Mouse (Mus musculus) adrenal gland, postnatal 10 days (tissue): Measurements from ENCODE around the gene Gm2115. TPM values are rescaled to one million over a fixed set of nuclear protein-coding genes. Genes with fewer than 3 reads are reported as not detected.

Experiments used
- DNase-seq: peaks from one replicate; pipeline ENCODE4 v3.0.0; 2021; ENCODE audit warnings: mixed read lengths
- long read RNA-seq, 2 experiments: library from polyadenylated mRNA; stranded (forward); transcript quantifications; one replicate each; pipeline ENCODE4 v2.0.0; 2021
- total RNA-seq, 2 experiments: library from RNA; stranded (reverse); gene quantifications; 2 replicates each; pipeline ENCODE4 v1.2.3; 2021

Gm2115 gene
- 10 to 100 TPM; 10.1 to 10.2 TPM for total RNA-seq
- long read RNA-seq, experiment 1, partial matches to known transcripts: 0 of 3 reads
- long read RNA-seq, experiment 1, other reads (novel, unspliced or antisense): 3 of 3 reads
- long read RNA-seq, experiment 2, full-length matches to known transcripts: 1 of 4 reads
- long read RNA-seq, experiment 2, partial matches to known transcripts: 0 of 4 reads
- long read RNA-seq, experiment 2, other reads (novel, unspliced or antisense): 3 of 4 reads

DNA sequence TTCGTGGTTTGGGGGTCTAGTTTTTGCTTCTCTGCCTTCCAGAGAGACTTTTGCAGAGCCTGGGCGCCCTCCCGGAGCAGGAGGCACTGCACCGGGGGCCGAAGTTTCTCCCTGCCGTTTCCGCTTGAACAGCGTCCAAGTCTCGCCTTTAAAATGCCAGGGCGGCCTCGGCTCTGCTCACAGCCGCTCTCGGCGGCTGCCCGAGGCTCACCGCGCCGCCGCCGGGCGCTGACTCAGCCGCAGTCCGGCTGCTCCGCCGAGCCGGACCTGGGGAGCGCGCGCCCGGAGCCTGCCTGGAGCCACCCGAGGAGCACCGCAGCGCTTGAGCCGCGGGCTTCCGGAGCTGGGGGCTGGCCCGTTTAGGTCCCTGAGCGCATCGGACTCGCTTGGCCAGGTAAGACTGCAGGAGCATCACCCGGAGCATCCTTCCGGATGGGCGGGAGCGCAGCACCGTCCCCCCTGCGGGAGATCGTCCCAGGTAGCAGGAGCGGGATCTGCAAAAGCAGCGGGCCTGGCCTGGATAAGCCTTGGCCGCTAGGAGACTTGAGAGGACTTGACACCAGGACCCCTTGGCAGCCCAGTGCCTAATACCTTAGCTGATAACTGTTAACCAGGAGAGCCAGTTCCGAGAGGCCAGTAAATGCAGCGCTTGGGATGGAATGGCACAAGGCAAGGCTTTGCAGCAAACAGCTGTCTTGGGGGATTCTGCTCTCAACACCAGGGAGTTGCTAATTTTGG, at the start of gene Gm2115:
Gm2115 (plus strand) TSS at position 159 of the 738 bp plus-strand sequence.
- peak; percentile 85 for DNase-seq

DNA sequence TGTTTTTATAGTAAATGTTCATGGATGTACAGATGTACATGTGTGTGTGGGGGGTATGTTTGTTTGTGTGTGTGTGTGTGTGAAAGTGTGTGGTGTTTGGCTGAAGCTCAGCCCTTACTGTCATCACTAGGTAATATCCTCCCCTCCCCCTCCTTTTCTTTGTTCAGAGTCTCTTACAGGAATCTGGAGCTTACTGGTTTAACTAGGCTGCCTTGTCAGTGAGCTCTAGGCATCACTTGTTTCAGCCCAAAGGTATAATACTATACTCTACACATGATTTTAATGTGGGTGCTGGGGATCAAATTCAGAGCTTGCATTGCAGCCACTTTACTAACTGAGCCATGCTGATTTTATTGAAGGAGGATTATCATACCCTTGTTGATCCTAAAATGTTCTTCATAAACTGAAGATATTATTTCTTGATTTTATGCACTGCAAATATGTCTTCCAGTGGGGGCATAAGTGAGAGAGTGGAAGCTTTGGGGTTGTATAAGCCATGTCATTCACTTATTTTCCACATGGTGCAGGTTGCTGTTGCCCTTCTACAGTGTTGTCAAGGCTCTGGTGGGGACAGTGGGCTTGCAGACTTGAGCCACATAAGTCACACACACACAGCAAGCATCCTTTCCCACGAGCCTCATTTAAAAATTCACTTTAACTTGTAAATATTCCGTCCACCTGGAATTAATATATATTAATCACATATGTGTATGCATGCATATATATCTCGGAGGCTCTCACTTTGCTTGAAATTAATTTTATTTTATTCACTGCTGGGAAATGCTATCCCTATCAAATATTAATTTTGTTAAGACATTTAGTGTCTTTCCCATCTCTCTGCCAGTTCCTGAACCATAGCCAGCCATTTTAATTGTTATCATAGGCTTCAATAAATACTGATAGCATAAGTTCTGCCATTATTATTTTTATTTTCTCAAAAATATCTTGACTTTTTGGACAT, 45.0 kb upstream of the Gm2115 start:
- no peak for DNase-seq

DNA sequence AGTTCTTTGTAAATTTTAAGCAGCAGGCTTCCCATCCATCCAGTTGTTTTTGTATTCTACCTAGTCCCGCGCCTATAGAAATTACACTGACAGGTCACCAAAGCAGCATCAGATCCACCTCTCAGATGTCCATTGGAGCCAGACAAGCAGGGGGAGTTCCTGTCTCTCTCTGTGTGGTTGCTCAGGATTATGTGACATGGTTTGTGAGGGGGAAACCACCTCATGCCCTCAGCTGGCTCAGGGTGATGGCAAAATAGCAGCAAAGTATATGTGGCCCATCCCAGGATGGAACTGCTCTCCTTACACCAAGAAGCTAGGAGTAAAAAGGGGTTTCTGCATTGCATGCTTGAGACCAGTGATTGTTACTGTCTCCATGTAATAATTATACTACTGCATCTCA, 42.3 kb upstream of the Gm2115 start:
- no peak for DNase-seq

DNA sequence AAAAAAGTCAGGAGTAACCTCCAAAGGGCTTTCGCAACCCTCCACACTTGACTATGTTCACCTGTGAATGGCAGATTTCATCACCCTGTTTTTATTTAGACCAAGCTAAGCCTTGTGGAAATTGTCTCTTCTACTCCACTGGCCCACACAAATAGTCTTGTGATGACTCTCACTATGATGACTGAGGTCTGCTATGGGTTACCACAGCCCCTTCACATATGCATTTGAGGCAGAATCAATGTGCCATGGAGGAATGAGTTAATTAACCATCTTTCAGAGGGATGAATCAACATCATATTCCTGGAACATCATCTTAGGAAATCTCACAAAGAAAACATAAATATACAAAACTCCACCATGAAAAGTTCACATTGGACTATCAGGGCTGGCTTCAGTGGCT, 25.6 kb upstream of the Gm2115 start:
- no peak for DNase-seq

DNA sequence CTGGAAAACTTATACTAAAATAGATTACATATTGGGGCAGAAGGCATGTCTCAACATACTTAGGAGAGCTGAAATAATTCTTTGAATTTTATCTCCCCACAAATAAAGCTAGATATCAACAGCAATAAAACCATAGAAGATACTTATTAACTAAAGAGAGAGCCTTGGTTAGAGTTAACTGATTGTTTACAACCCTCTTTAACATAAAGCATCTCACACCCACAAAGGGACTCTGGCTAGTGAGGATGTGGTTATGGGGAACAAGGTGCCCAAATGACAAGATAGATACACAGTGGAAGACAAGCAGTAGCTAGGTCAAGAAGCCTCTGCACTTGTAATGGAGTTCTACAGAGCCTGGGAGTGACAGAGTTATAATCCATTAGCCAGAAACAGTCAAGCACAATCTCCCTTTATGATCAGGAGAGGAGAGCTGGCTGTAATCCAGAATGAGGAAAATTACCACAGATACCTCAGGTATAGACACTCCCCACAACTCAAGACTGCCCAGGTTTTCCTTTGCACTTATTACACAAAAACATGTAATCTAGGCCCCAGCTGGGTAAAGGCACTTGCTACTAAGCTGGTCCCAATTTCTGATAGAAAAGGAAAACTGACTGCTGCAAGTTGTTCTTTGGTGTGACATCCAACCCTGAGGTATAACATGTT, 10.1 kb upstream of the Gm2115 start:
- no peak for DNase-seq

DNA sequence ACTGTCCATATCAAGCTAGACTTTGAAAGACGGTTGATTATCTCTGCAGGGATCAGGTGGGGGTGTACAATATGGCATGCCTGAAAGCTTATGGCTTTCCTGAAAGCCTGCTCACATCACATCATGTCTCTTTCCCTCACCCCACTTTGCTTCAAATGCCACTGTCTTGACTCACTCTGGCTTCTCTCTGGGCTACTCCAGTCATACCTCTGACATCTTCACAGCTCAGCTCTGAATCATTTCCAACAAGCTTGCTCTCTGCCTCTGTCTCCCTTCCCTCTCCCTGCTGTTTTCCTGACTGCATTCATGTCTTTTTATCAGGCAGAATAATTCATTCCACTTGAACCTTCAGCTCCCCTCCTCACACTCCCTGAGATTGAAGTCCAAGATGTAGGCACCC, 7.4 kb upstream of the Gm2115 start:
- no peak for DNase-seq

DNA sequence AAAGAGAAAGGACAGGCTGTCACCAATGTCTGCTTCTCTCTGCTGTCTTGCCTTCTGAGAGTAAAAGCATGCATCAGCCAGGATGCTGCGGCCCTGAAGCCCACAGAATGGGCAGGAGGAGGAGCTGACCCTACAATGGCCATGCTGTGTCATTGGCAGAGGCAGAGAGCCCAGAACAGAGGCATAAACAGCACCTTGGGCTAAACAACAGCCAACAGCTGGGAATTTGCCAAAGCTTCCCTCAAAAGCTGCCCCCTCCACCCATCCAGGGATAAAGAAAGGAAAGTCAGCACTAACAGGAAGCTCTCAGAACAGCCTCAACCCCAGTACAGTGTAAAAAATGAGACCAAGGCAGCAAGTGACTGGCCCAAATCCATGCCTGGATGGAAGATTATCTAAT, 6.3 kb upstream of the Gm2115 start:
- peak; percentile 17 for DNase-seq

DNA sequence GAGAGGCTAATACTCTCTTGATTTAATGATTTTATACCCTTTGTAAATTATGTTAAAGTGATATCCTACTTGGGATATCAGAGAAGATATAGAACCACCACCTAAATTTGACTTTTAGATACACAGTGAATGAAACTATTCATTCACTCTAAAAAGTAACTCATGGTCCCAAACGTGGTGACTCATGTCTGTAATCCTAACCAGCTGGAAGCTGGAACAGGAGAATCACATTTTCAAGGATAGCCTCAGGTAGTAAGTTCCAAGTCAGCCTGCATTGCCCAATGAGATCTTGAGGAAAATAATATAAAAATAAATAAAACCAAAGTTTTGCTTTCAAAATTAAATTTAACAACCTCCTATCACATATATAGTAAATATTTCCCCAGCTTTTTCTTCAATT, 2.6 kb upstream of the Gm2115 start:
- DNase-seq: no peak

DNA sequence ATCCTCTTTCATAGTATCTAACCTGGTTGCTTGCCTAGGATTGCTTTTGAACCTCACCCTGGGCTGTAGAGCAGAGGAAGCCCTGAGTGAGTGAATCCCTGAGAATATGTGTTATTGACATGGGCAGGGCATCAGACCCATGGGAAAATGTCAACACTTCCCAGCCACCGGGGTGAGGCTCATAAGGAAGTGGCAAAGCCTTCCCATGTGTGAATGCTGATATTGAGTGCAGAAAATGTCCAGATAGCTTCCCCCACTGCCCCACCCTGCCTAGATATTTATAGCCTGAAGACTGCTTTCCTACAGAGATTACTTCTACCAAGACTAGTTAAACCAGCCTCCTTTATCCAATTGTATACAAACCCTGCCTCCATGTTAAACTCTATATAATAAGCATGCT, 4.0 kb downstream of the Gm2115 start:
- no peak for DNase-seq

DNA sequence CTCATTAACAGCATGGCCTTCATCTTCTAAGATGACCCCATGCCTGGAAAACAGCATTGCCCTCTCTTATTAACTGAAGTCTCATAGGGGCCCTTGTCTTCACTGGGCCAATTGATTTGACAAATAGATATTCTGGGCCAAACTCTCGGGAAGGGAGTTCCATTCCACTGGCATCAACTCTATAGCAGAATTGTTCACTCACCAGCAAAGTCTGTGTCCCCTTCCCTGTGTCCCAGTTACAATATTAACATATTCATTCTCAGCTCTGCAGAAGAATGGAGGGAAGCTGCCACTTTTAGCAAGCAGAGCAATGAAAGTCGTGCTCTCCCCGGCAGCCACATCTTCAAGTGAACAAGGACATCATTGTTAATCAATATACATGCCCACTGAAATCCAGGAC, 5.9 kb downstream of the Gm2115 start:
- DNase-seq: no peak

DNA sequence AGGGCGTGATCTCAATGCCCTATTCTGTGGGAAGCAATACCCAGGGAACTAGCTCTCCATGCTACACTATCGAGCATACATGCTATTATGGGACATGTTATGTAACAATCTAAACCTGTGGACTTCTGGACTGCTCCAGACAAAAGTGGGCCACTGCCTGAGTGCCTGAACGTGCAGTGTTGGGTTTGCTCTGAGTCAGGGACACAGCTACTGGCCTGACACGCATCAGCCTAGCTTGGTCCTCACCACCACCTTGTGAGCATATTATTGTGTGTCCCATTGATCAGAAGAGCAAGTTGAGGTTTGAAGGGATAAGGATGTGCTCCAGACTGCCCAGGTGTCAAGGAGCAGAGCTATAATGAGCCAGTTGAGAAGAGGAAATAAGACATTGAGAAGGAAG, 16.2 kb downstream of the Gm2115 start:
- no peak for DNase-seq

DNA sequence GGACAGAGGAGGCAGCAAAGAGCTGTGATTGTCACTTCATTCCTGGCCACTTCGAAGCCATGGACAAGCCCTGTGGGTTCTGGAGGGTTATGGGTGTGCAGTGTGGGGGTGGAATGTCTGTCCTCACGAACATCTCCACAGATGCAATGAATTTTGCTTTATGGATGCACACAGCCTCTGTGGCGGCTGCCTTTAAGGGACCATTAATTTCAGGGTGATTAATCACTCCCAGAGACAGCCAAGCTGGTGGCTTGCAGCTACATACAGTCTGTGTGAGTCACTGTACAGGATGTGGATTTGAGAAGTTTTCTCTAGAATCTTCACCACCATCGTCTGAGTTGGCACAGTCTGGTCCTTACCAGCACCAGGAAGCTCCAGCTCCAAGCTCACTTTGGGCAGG, 17.9 kb downstream of the Gm2115 start:
- DNase-seq: no peak

DNA sequence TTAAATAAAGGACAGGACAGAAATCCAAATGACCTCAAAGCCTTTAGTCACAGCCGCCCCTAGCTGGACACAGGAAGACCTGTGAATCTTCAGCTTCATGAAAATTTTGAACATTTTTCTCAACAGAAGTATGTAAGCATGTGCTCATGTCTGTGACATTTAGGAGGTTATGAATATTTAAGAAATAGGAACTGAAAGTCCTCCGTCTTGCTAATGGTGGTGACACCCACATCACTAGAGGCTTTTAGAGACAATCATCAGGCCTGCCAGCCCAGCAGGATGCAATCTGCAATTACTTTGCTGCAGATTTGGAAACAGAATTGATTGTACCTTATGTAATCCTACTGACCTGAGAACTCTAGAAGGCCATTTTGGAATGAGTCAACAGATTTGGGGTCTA, 22.7 kb downstream of the Gm2115 start:
- DNase-seq: no peak

DNA sequence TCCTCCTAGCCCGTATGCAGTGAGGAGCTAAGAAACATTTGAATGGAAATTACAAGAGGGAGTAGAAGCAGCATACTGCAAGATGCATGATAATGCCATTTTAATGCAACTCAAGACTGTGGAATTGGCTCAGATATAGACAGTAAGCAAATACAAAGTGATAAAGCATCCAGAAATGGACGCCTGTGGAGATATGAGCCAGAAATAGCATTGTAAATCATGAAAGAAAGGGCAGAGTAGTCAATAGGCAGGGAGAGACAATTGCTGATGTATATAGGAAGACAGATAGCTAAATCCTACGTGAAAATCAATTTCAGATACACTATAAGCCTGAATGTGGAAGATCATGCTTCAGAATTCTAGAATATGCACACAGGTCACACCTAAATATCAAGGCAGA, 26.5 kb downstream of the Gm2115 start:
- DNase-seq: no peak

DNA sequence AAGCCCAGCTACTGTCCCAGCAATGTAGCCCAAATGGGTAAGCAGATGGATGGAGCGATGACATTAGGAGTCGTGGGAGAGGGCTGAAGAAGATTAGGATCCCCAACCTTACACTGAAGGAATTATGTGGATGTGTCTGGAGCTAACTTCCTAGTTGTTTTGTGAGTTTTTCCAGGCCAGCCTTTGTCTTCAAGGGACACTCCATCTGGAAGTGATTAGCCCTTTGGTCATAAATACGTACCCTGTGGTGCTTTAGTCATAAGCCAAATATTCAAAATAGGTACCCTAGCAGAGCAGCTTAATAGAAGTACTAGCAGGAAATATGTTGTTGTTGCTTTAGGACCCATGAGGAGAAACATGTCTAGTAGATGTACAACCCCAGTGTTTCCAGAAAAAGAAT, 28.6 kb downstream of the Gm2115 start:
- no peak for DNase-seq

DNA sequence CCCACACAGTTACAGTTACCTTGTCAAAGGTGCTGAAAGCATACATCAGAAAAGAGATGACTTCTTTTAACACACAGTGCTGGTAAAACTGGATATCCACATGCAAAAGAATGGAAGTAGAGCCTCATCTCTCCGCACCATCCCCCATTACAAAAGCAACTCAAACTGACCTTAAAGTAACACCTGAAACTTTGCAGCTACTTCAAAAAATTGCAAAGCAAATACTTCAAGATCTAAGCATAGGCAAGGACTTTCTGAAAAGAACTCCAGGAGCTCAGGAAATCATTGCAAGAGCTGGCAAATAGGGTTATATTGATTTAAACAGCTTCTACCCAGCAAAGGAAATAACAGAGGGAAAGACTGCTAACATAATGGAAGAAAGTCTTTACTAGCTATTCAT, 31.7 kb downstream of the Gm2115 start:
- no peak for DNase-seq

DNA sequence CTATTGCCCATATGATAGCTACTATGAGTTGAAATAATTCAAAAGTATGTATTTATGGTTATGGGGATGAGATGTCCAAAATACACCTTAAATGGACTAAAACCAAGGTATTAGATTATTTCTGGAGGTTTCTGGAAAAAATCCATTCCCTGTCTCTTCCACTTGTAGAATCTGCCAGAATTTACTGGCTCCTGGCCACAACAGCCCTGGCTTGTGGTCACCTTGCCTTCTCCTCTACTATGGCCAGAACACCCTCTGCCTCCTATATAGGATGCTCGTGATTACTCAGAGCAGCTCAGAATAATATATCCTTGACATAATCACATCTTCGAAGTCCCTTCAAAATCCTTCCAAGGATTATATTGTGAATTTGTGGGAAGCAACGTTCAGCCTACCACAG, 35.5 kb downstream of the Gm2115 start:
- DNase-seq: no peak

DNA sequence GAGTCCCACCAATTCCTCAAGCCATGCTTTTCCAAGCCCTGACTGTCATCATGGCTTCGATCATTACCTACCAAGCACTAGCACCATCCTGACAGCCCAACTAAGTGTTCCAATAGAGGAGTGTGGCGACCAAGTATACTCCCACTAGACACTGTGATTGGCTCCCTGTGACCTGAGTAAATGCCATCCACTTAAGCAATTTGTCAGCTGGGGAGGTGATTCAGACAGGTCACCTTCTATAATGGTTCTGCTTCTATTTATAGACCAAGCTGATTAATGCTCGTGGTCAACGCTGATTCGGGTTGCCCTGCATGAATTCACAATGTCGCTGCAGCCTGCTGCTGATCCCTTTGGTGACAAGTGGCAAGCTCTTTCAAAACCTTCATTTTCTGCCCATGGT, 37.4 kb downstream of the Gm2115 start:
- no peak for DNase-seq

DNA sequence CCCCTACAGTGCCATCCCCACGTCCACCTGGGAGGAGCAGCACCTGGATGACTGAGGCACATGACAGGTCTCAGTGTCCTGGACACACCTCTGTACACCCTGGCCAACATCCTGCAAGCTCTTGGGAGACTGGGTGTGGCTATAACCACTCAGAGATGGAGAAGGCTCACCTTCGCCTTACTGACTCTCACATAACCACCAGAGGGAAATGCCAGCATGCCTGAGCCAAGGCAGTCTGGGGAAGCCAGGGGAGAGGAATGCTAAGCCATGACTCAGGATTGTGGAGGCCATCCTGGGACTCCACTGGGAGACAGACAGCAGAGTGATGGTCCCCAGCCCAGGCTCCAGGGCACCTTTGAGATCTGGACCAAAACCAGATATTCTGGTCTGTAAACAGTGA, 48.3 kb downstream of the Gm2115 start:
- DNase-seq: no peak

DNA sequence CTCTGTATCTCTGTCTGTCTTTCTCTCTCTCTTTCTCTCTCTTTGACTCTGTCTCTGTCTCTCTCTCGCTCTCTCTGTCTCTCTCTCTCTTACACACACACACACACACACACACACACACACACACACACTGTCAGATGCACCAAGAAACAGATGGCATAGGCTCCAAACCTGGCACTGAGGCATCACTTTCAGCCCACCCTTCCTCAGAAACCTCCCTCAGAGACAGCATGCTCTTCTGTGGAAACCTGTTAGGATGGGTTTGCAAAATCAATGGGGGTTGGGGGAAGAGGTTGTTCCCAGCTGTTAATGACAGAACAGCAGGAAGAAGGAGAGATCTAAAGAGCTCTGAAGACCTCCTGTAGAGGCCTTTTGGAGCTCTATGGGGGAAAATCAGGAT, 50.1 kb downstream of the Gm2115 start:
- DNase-seq: no peak

DNA sequence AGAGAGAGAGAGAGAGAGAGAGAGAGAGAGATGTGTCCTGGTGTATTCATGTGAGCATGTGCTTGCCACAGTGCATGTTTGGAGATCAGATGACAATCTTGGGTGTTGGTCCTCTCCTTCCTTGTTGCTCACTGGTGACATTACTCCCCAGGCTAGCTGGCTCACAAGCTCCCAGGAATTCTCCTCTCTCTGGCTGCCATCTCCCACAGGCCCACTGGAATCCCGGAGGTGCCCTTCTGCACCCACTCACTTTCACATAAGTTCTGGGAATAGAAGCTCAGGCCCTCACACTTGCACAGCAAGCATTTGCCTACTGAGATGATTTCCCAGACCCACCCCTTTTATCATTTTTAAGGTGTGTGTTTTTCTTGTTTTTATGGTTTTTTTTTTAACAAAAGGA, 51.0 kb downstream of the Gm2115 start:
- DNase-seq: no peak

DNA sequence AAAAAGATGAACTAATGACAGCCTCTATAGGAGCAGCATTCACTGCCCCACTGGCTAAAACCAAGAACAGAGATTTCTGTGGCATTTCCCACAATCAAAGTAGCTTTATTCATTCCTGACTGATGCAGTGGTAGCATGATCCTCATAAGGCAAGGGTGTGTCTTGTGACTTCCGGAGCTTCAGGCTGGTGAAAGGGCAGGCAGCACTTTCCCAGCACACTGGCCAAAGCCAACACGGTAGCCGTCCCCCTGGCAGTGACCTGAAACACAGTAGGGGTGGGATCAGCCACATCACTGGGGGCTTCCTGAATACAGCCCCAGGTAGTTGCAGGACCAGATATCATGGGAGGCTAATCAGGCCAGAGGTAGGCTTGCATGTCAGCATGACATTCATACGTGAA, 56.3 kb downstream of the Gm2115 start:
- DNase-seq: no peak
